Mouse (Mus musculus) olfactory bulb, adult 2 months (tissue): Measurements from ENCODE around the gene Tmem43. TPM values are rescaled to one million over a fixed set of nuclear protein-coding genes. Genes with fewer than 3 reads are reported as not detected.

Source experiments
- H3K27ac ChIP-seq: fragments of 200-500 bp; 2 replicates; pipeline ENCODE4 v1.5.1; 2012; ENCODE audit warnings: low read depth, low read length; ENCODE audit not compliant: insufficient read depth
- H3K4me1 ChIP-seq: fragments of 200-500 bp; 2 replicates; pipeline ENCODE4 v1.6.1; 2012; ENCODE audit warnings: low read length; ENCODE audit not compliant: control insufficient read depth, insufficient read depth
- H3K4me3 ChIP-seq: fragments of 200-500 bp; 2 replicates; pipeline ENCODE4 v1.5.1; 2012; ENCODE audit warnings: mild to moderate bottlenecking, low read depth, low read length, moderate library complexity; ENCODE audit not compliant: insufficient read depth
- CTCF ChIP-seq: fragments of 200-500 bp; IDR thresholded peaks from 2 replicates; pipeline ENCODE4 v1.5.1; 2012; ENCODE audit warnings: low read depth, mild to moderate bottlenecking, low read length, moderate library complexity; ENCODE audit not compliant: insufficient read depth
- POLR2A ChIP-seq: fragments of 200-500 bp; IDR thresholded peaks from 2 replicates; pipeline ENCODE4 v1.6.1; 2012; ENCODE audit warnings: mild to moderate bottlenecking, low read depth, low read length, moderate library complexity; ENCODE audit not compliant: insufficient read depth
- WGBS: fragments of 180-500 bp; shearing (Covaris S2); methylation state at CpG from one replicate; pipeline ENCODE4 v1.1.7; 2018; 5-methylcytosine and 5-hydroxymethylcytosine counted together
- polyA plus RNA-seq: library from polyadenylated mRNA; stranded (reverse); fragments of >200 nt; gene quantifications from 2 replicates; pipeline ENCODE4 v1.2.4, GENCODE M21; 2012; ENCODE audit warnings: low replicate concordance; ENCODE audit not compliant: missing spikeins, insufficient read depth, insufficient read length

Gene Tmem43
- polyA plus RNA-seq, 1 experiment: not detected

- no peak overlapping the region for H3K4me3 ChIP-seq
- H3K27ac ChIP-seq: no peak overlapping the region
- no peaks in the 10 kb centered on the region for H3K4me1 ChIP-seq
- TF ChIP-seq POLR2A (no peak), CTCF (no peak)
- WGBS: 56% methylated on average over 3 of the region's 3 CpGs
These were observed 61.7 kb downstream of the Tmem43 start for GRCm38 (mm10) chr6:91535231-91535630.

- H3K4me1 ChIP-seq: no peaks in the 10 kb centered on the region
- 84% methylated on average over 11 of the region's 11 CpGs for WGBS
- no peak overlapping the region for H3K27ac ChIP-seq
- H3K4me3 ChIP-seq: no peak overlapping the region
- TF ChIP-seq POLR2A (no peak), CTCF (no peak)
These were observed 62.7 kb downstream of the Tmem43 start for GRCm38 (mm10) chr6:91536047-91536765.

Other genes with a start within 250 kb of the Tmem43 start
- gene Wnt7a, start 62.3 kb upstream of the Tmem43 start, polyA plus RNA-seq: not detected in 2 replicates
- gene Chchd4, start 157 bp upstream of the Tmem43 start, polyA plus RNA-seq: not detected in 2 replicates
- gene Xpc, start 42.2 kb downstream of the Tmem43 start, polyA plus RNA-seq: not detected in 2 replicates
- gene Lsm3, start 42.2 kb downstream of the Tmem43 start, polyA plus RNA-seq: not detected in 2 replicates
- 322 TPM in 1 of 2 replicates, not detected in the other for gene Slc6a6, start 210.3 kb downstream of the Tmem43 start, polyA plus RNA-seq